Mouse (Mus musculus): ENCODE measurements around the gene Mthfd2. TPM values are rescaled to one million over a fixed set of nuclear protein-coding genes. Genes with fewer than 3 reads are reported as not detected.

Gene Mthfd2
- polyA plus RNA-seq (2014; fragmentation: Illumina TruSeq; extraction: RNeasy Lipid Tissue Mini Kit (QIAGEN cat#74804); ENCODE audit: low read depth, low replicate concordance) = 3.6 TPM

DNA sequence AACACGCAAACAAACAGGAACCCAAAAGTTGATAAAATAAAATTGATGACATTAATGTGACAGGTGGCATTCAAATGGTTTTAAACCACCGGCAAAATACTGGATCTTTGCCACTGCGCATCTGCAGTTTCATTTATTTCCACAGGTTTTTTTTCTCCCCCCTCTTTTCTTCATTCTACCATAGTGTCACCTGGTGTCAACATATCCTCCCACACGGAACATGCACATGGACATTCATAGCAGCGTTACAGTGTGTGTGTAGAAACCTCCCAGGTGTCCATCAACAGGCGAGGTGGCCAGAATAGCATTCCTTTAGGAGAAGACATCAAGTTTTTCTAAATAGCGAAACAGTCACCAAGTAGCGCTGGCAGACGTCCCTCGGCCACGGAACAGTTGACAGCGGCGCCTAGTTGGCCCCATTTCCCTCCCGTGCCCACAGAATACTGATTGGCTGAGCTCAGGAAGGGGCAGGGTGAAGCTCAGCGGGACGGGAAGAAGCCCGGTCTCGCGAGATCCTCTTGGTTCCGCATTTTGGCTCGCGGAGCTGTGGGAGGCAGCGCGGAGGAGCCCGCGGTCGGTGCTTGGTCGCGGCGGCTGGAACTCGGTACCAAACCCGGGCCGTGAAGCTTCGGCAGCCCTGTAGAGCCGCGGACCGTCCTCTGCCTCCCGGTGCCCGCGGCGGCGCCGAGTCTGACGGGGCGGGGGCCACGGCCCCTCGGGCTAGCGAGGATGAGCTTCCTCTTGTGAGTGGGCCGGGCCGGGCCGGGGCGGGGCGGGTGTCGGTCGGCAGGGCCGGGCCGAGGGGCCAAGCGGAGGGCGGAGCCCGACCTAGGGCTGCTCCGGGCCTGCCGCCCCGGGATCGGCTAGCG, at the start of gene Mthfd2, which contains the start of gene Mob1a:
Gene Mthfd2, minus strand, starts transcription at position 384 of the 869 bp plus-strand sequence.
Gene Mob1a, plus strand, starts transcription at position 492 of the 869 bp plus-strand sequence.

DNA sequence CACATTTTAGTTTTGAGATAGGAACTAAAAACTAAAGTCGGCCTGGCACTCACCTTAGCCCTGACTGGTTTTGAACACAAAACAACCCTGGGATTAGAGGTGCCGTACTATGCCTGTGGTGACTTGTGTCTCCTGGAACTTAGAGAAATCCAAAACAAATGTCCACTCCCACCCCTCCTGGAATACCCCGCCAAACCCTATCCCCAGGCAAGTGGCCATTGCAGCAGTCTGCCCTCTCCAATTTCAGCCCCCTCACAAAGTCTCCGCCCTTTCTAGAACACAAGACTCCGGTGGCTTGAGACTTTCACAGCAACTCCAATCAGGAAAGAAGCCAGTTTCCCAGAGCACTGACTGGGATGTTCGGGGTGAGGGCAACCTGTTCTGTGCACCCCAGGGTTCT, 23.2 kb upstream of the Mthfd2 start, which contains the start of gene Bola3:
Gene Bola3, plus strand, starts transcription at position 275 of the 400 bp plus-strand sequence.

Other genes with a start within 250 kb of the Mthfd2 start
- gene Pcgf1, start 248.0 kb downstream of the Mthfd2 start, polyA plus RNA-seq (2014; fragmentation: Illumina TruSeq; extraction: RNeasy Lipid Tissue Mini Kit (QIAGEN cat#74804); ENCODE audit: low read depth, low replicate concordance) = 5.8 TPM
- not detected for gene Lbx2, start 239.5 kb downstream of the Mthfd2 start, polyA plus RNA-seq (2014; fragmentation: Illumina TruSeq; extraction: RNeasy Lipid Tissue Mini Kit (QIAGEN cat#74804); ENCODE audit: low read depth, low replicate concordance)
- not detected for gene Ccdc142, start 224.3 kb downstream of the Mthfd2 start, polyA plus RNA-seq (2014; fragmentation: Illumina TruSeq; extraction: RNeasy Lipid Tissue Mini Kit (QIAGEN cat#74804); ENCODE audit: low read depth, low replicate concordance)
- gene Gm42688, start 224.3 kb downstream of the Mthfd2 start, polyA plus RNA-seq (2014; fragmentation: Illumina TruSeq; extraction: RNeasy Lipid Tissue Mini Kit (QIAGEN cat#74804); ENCODE audit: low read depth, low replicate concordance) = 1.2 TPM
- 22.0 TPM for gene Mrpl53, start 216.9 kb downstream of the Mthfd2 start, polyA plus RNA-seq (2014; fragmentation: Illumina TruSeq; extraction: RNeasy Lipid Tissue Mini Kit (QIAGEN cat#74804); ENCODE audit: low read depth, low replicate concordance)
- gene Mogs, start 210.4 kb downstream of the Mthfd2 start, polyA plus RNA-seq (2014; fragmentation: Illumina TruSeq; extraction: RNeasy Lipid Tissue Mini Kit (QIAGEN cat#74804); ENCODE audit: low read depth, low replicate concordance) = 2.2 TPM
- 11.9 TPM for gene Wbp1, start 204.3 kb downstream of the Mthfd2 start, polyA plus RNA-seq (2014; fragmentation: Illumina TruSeq; extraction: RNeasy Lipid Tissue Mini Kit (QIAGEN cat#74804); ENCODE audit: low read depth, low replicate concordance)
- gene Ino80b, start 200.5 kb downstream of the Mthfd2 start, polyA plus RNA-seq (2014; fragmentation: Illumina TruSeq; extraction: RNeasy Lipid Tissue Mini Kit (QIAGEN cat#74804); ENCODE audit: low read depth, low replicate concordance) = not detected
- 0.28 TPM for gene Rtkn, start 190.4 kb downstream of the Mthfd2 start, polyA plus RNA-seq (2014; fragmentation: Illumina TruSeq; extraction: RNeasy Lipid Tissue Mini Kit (QIAGEN cat#74804); ENCODE audit: low read depth, low replicate concordance)
- 0.35 TPM for gene Wdr54, start 169.5 kb downstream of the Mthfd2 start, polyA plus RNA-seq (2014; fragmentation: Illumina TruSeq; extraction: RNeasy Lipid Tissue Mini Kit (QIAGEN cat#74804); ENCODE audit: low read depth, low replicate concordance)
- gene 1700003E16Rik, start 169.5 kb downstream of the Mthfd2 start, polyA plus RNA-seq (2014; fragmentation: Illumina TruSeq; extraction: RNeasy Lipid Tissue Mini Kit (QIAGEN cat#74804); ENCODE audit: low read depth, low replicate concordance) = not detected
- 19.5 TPM for gene Dctn1, start 160.0 kb downstream of the Mthfd2 start, polyA plus RNA-seq (2014; fragmentation: Illumina TruSeq; extraction: RNeasy Lipid Tissue Mini Kit (QIAGEN cat#74804); ENCODE audit: low read depth, low replicate concordance)
- gene Slc4a5, start 106.1 kb downstream of the Mthfd2 start, polyA plus RNA-seq (2014; fragmentation: Illumina TruSeq; extraction: RNeasy Lipid Tissue Mini Kit (QIAGEN cat#74804); ENCODE audit: low read depth, low replicate concordance) = not detected
- 217 TPM for gene Mob1a, start 108 bp upstream of the Mthfd2 start, polyA plus RNA-seq (2014; fragmentation: Illumina TruSeq; extraction: RNeasy Lipid Tissue Mini Kit (QIAGEN cat#74804); ENCODE audit: low read depth, low replicate concordance)
- gene Bola3, start 23.2 kb upstream of the Mthfd2 start, polyA plus RNA-seq (2014; fragmentation: Illumina TruSeq; extraction: RNeasy Lipid Tissue Mini Kit (QIAGEN cat#74804); ENCODE audit: low read depth, low replicate concordance) = 41.1 TPM
- gene Tet3, start 133.2 kb upstream of the Mthfd2 start, polyA plus RNA-seq (2014; fragmentation: Illumina TruSeq; extraction: RNeasy Lipid Tissue Mini Kit (QIAGEN cat#74804); ENCODE audit: low read depth, low replicate concordance) = 30.1 TPM
- 28.9 TPM for gene Dguok, start 181.1 kb upstream of the Mthfd2 start, polyA plus RNA-seq (2014; fragmentation: Illumina TruSeq; extraction: RNeasy Lipid Tissue Mini Kit (QIAGEN cat#74804); ENCODE audit: low read depth, low replicate concordance)
- 262 TPM for gene Actg2, start 210.4 kb upstream of the Mthfd2 start, polyA plus RNA-seq (2014; fragmentation: Illumina TruSeq; extraction: RNeasy Lipid Tissue Mini Kit (QIAGEN cat#74804); ENCODE audit: low read depth, low replicate concordance)
- 97.5 TPM for gene Stambp, start 246.8 kb upstream of the Mthfd2 start, polyA plus RNA-seq (2014; fragmentation: Illumina TruSeq; extraction: RNeasy Lipid Tissue Mini Kit (QIAGEN cat#74804); ENCODE audit: low read depth, low replicate concordance)

Measured in sigmoid colon, adult 10 weeks (tissue).